Mouse (Mus musculus): ENCODE measurements at regions not wholly inside any gene's neighbourhood (a gene's known extent, or its start where the extent isn't known, plus 50 kb on each side); places are given as distances from the start of the nearest gene placed in this dataset.

DNA sequence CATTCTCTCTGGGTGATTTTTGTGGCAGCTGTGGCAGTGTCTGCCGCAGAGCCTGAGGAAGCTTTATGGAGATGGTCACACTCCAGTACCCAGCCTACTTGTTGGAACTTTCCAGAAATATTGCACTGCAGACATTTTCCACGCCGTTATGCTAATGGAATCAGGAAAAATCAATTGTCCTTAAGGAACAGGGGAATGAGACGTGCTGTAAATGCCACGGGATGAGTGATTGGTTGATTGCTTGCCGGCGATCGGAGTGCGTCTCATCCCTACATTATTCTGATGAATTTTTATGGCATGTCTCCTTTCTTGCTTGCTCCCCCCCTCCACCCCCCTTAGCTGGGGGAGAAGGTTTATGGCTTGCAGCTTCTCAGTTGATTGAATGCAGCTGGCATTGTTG, 142.9 kb downstream of the Dmrta2 start:
- DNase-seq: no peak
- intact Hi-C loops (cut with DNase I): loop anchor here (10.0 kb wide), 1 partner anchor 234 kb away; the partner anchor contains the start of gene Elavl4

DNA sequence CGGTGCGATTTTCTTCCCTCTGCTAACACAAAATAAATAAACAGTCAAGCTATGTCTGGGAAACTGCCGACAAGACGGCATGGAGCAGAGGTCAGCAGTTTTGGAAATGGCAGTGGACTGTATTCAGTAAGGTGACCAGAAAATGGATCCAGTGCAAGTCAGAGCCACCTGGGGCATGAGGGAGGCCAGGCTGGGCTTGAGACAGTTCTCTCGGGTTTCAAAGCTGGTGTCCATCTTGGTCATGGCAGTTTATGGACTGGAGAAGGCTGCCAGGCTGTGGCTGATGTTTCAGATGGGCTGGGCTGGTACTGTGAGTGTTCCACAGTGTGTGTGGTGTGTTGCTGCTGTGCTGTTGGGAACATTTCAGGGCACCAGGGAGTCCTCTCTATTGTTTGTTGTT, 143.6 kb downstream of the Dmrta2 start:
- no peak for DNase-seq
- intact Hi-C loops (cut with DNase I): loop anchor here (10.0 kb wide), 1 partner anchor 233 kb away; the partner anchor contains the start of gene Elavl4

DNA sequence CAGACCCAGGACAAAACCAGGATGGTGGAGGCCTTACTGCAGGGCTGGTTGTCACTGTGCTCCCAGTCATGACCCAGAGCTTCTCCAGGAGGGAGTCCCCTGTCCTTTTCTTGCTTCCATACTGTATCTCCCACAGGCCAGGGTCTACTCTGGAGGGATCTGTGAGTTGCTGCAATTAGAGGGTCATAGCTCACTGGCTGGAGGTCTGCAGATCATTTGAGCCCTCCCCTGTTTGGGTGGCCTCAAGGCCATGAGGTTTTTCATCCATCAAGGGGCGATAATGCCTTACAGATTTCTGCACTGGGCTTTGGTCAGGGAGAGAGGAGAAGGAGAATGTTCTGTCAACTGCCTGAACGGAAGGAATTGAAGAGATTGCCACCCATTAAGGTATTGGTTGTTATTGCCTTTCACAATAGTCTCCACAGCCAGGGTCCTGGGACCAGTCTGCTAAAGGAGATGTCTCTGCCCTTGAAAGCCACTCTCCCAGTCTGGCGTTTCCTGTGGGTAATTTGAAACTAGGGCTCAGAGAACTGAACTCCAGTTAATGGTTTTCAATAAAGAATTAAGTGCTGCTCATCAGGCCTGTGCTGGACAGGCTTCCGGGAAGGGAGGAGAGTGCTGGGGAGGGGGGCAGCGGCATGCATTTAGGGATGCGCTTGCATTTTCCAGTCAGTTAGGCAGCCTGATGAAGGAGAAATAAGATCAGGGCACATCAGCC, 147.4 kb downstream of the Dmrta2 start:
- no peak for DNase-seq
- intact Hi-C loops (cut with DNase I): loop anchor here (10.0 kb wide), 1 partner anchor 230 kb away; the partner anchor contains the start of gene Elavl4

DNA sequence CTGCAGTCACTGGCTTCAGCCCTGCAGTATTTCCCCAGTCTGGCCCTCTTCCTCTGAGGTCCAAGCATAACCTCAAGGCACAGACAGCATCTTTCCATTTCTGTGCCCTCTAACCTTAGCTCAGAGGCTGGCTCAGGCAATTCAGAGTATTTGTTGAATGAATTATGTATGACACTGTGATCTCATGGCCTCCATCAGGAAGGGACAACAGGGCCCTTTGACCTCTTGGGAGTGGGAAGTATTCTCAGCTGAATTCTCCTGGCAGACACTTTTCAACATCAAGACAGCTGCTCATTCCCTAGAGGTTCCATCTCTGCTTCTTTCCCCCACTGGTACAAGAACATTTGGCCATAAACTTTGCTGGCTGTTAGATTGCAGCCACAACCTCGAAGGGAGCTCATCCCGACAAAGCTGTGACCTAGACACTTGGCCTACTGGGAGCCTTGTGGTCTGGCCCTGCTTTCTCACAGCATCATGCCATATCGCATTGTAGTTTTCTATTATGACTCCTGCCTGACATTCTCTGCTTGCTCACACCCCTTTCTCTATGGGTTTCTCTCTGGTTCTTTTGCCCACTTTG, 150.2 kb downstream of the Dmrta2 start:
- DNase-seq: no peak
- intact Hi-C loops (cut with DNase I): loop anchor here (10.0 kb wide), 1 partner anchor 227 kb away; the partner anchor contains the start of gene Elavl4

DNA sequence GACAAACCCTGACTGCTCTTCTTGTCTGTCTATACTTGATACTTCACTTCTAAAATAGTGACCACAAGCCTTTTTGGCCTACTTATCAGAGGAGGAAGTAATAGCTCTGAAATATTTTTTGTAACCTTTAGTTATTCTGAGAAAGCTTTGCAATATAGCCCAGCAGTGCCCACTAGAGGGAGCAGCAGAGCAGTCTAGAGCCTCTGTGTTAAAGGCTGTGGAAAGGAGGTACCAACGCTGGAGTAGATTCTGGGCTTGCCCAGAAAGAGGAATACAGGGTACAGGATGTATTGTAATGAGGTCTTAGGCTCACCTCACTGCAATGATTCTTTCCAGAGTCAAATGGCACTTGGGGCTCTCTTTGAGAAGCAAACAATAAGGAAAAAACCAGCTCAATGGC, 151.1 kb downstream of the Dmrta2 start:
- DNase-seq: peak; percentile 53 to 73
- intact Hi-C loops (cut with DNase I): loop anchor here (10.0 kb wide), 1 partner anchor 226 kb away; the partner anchor contains the start of gene Elavl4

DNA sequence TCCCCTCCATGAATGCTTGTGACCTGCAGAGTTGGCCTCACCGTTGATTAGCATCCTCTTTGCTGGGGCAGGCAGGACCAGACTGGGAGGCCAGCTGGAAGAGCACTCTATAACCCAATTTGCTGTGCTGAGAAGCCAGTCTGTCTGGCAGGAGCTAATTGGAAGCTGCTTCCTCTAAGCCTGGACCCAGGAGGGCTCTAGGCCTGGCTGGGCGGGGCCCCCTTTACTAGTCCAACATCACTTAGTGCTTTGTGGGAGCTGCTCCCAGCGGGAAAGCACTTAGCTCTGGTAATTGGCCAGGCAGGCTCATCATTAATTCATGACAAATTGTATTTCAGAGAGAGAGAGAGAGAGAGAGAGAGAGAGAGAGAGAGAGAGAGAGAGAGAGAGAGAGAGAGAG, 151.7 kb downstream of the Dmrta2 start:
- intact Hi-C loops (cut with DNase I): loop anchor here (10.0 kb wide), 1 partner anchor 225 kb away; the partner anchor contains the start of gene Elavl4
- no peak for DNase-seq

DNA sequence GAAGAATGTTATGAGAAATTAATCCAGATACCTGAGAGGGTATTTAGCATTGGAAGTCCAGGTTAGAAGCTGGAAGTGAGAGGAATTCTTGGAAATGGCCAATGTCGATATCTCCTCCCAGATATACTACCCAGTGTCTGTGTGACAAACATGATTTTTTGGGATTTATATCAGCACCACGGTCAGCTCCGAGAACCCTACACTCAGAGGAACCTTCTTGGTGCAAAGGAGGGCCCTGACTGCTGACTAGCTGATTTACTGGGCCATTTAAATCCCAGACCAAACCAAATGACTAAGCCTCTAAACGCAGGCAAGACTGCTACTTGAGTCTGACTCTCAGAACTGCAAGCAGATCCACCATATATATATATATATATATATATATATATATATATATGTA, 154.2 kb downstream of the Dmrta2 start:
- intact Hi-C loops (cut with DNase I): no loop called here
- peak in 1 of 2 experiments; percentile 15 for DNase-seq

DNA sequence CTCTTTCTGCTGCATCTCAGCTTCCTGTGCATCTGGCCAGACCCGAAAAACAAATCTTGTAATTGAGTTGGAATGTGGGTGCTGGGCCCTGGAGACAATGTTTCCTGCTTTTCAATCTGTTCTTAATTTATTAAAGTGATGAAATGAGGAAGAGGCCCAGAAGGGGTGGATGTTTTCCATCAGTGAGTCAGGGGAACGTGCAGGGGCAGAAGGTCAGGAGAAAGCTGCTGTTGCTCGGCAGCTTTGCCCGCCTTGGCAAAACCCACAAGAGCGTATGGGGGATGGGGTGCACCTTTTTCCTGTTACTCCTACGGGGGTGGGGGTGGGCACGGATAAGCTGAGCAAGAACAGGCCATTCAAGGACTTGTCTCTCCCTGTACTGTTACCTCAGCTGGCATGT, 156.2 kb downstream of the Dmrta2 start:
- peak in 1 of 2 experiments; percentile 9 for DNase-seq
- intact Hi-C loops (cut with DNase I): no loop called here

DNA sequence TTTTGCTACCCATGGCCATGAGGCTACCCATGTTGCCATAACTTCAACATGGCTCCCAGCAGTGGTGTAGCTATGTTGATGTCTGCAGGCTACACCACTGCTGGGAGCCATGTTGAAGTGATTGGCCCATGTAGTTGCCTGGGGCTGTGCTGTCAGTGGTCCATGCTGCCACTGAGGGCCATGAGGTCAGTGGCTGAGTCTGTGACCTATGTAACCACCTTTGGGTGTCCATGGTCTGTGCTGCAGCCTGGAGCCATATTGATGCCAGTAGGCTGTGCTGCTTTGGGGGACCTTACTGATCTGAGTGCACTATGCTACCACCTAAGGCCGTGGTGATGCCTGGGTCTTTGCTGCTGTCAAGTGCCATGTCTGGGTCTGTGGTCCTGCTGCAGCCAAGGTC, 167.4 kb downstream of the Dmrta2 start:
- intact Hi-C loops (cut with DNase I): no loop called here
- DNase-seq: no peak

DNA sequence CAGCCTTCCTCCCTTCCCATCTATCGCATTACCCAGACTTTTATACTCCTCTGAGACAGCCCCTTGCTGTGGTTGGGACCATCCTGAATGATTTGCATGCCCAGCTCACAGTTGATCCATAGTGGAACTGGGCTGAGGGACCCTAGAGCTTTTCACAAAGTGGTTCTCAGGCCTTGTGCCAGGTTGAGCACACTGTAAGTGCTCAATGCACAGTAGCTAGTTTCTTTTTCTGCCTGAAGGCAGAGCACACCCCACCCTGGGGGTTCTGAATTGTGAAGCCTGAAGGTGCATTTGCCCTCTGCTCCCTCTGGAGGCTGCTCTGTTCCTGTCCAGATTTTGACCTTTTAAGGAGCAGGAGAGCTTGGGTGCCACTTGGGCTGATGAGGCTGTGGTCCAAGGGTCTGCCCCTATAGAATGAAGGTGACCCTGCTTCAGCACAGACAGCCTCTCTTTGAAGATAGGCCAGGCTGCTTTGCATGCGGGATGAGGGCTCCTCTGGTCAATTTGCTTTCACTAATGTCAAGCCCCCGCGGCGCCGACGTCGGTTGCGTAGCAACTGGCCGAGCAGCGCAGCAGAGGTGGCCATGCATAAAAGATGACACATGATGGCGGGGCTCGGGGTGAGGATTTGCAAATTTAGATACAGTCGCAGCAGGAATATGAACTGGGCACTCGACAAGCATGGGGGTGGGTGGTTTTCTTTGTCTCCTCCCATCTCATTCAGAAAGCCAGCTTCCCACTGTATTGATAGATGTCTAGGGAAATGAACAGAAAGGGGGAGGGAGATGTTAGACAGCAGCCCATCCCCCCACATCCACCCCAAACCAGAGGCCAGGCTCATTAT, 174.5 kb downstream of the Dmrta2 start:
- intact Hi-C loops (cut with DNase I): no loop called here

More for the DNA sequence above, 174.5 kb downstream of the Dmrta2 start:
- no peak for DNase-seq
